Mouse (Mus musculus): ENCODE measurements around the gene Zfp955a.
"Not testable (repeated sequence)": the region's sequence is repeated elsewhere in the genome, so short reads cannot be mapped to it uniquely, and the experiment has no call there.

Gene Zfp955a

DNA sequence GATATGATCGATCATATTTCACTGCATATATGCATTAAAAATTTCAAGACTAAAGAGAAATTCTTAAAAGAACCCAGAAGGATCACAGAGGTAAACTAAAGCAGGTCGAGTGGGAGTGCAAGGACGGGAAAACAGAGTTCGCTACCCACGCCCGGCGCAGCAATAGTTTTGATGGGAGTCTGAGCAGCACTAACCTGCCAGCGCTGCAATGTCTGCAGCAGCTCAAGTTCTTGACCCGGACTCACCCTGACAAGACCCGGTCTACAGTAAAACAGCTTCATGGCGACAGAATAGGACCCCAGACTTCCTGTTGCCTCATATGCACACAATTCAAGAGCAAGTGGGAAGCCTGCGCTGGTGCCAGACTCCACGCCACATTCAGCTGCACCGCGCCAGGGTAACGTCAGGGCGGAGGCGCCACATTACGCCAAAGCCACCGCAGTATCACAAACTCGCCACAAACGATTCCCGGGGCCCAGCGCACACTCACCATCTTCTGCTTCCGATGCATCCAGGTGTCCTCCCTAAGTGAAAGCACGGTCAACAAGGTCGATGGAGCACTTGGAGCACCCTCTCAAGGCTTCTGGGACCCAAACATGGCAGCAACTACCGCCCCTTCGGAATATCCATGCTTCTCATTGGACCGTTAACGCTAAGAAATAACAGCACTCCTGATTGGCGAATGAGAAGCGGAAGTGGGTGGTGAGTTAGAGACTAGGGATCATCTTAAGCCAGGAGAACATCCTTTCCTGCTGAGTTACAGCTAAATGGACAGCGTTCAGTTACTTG is at the start of gene Zfp955a:
Gene Zfp955a (minus strand): TSS at position 616 of the 789 bp plus-strand sequence.
- in situ Hi-C loops (cut with MboI; ENCODE audit: low pct_unique_long_range_greater_than_20kb in 1 of 2, low sequenced_read_pairs in 2 of 2, unreplicated experiment in 1 of 2), result not testable (repeated sequence)

- in situ Hi-C loops (cut with MboI; ENCODE audit: low pct_unique_long_range_greater_than_20kb in 1 of 2, low sequenced_read_pairs in 2 of 2, unreplicated experiment in 1 of 2), result not testable (repeated sequence)
These were observed 34.9 kb upstream of the Zfp955a start for GRCm38 (mm10) chr17:33289876-33290149.

GRCm38 (mm10) chr17:33289039-33289875 is 34.3 kb upstream of the Zfp955a start, which contains the start of gene Zfp955b:
Gene Zfp955b, plus strand, starts transcription at chr17:33289544.
- in situ Hi-C loops (cut with MboI; ENCODE audit: low pct_unique_long_range_greater_than_20kb in 1 of 2, low sequenced_read_pairs in 2 of 2, unreplicated experiment in 1 of 2), result not testable (repeated sequence)

DNA sequence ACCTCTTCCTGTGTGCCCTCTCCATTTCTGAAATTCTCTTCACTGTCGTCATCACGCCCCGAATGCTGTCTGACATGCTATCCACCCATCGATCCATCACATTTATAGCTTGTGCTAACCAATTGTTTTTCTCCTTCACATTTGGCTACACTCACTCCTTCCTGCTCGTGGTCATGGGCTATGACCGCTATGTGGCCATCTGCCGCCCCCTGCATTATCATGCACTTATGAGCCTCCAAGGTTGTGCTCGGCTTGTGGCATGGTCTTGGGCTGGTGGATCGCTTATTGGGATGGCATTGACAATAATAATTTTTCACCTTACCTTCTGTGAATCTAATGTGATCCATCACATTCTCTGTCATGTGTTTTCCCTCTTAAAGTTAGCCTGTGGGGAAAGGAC is 14.0 kb upstream of the Zfp955a start:
- in situ Hi-C loops (cut with MboI; ENCODE audit: low pct_unique_long_range_greater_than_20kb in 1 of 2, low sequenced_read_pairs in 2 of 2, unreplicated experiment in 1 of 2), result no loop called here

DNA sequence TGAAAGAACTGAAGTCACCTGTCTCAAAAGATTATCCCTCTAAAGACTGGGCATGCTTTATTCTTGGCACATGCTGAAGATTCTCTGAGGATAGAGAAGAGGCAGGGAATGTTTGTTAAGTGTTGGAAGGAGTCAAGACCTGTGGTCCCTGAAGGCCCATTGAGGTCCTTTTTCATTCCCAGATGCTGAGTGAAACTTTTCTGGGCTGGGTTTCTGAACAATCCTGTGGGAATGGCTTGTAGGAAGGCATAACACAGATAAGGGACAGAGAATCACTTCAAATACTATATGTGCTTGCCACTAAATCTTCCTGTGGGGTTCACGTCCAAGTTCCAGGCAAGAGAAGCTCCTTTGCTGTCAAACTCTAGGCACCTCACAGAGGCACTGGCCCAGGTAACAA is 9.4 kb upstream of the Zfp955a start, which contains the start of gene Olfr63:
Gene Olfr63 (plus strand): TSS at position 301 of the 400 bp plus-strand sequence.
- in situ Hi-C loops (cut with MboI; ENCODE audit: low pct_unique_long_range_greater_than_20kb in 1 of 2, low sequenced_read_pairs in 2 of 2, unreplicated experiment in 1 of 2), result no loop called here

DNA sequence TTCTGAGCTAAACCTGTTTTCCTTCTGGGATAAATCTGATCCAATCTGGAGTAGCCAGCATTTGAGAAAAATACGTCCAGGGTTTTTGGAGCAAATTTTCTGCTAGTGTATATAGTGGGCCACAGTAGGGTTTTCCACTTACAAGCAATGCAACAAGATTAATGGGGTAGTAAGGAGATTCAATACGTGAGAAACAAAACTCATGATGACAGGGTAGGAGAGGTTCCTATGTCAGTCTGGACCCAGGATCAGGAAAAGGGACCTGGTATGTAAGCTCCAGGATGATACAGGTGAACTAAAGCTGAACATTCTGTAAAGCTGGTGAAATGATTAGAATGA is 343 bp upstream of the Zfp955a start:
- in situ Hi-C loops (cut with MboI; ENCODE audit: low pct_unique_long_range_greater_than_20kb in 1 of 2, low sequenced_read_pairs in 2 of 2, unreplicated experiment in 1 of 2), result not testable (repeated sequence)

DNA sequence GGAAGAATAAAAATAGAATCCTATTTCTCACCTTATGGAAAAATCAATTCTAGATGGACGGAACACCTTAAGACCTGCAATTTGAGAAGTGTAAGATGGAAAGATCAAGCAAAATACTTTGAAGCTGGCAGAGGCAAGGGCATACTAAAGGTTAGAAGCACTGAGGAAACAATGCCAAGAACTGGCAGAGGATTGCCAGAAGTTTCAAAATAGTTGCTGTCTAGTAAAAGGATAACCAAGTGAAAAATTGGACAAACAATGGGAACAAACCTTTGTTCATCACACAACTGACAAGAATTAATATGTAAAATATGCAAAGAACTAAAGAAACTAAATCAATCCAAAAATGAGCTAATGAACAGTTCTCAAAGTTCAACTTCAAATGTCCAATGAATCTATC is 18.3 kb downstream of the Zfp955a start:
- in situ Hi-C loops (cut with MboI; ENCODE audit: low pct_unique_long_range_greater_than_20kb in 1 of 2, low sequenced_read_pairs in 2 of 2, unreplicated experiment in 1 of 2), result loop anchor here in 1 of 2 experiments (10.0 kb wide), 1 partner anchor 78 kb away; no protein-coding TSS in a partner anchor

DNA sequence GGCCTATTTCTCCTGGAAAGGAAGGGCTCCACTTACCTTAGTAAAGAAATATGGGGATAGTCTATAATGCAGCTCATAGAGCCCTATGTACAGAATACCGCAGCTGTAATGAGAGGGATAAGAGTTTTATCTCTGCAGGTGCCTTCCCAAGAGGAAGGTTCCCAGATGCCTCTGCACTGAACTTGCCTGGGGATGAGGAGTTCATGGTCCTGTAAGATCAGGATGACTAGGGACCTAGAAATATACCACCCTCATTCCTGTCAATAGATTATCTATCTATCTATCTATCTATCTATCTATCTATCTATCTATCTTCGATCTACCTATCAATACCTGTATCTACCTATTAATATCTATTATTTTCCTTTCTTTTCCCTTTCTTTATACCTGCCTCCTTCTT is 33.4 kb downstream of the Zfp955a start, which contains the start of gene Olfr1564:
Gene Olfr1564 (minus strand): TSS at position 101 of the 400 bp plus-strand sequence.
- in situ Hi-C loops (cut with MboI; ENCODE audit: low pct_unique_long_range_greater_than_20kb in 1 of 2, low sequenced_read_pairs in 2 of 2, unreplicated experiment in 1 of 2), result no loop called here

- in situ Hi-C loops (cut with MboI; ENCODE audit: low pct_unique_long_range_greater_than_20kb in 1 of 2, low sequenced_read_pairs in 2 of 2, unreplicated experiment in 1 of 2), result not testable (repeated sequence)
These were observed 63.9 kb downstream of the Zfp955a start, which contains the start of gene Olfr239 for GRCm38 (mm10) chr17:33191002-33191401. Gene Olfr239, plus strand, starts transcription at chr17:33191302.

All from mouse embryonic stem cell (cell line).